Comparison of ENCODE assay signal across 29 mouse cellular contexts in genomic region chr1:175988912-175989311, GRCm38 (mm10). TPM values are rescaled to one million over a fixed set of nuclear protein-coding genes. Genes with fewer than 3 reads are reported as not detected.
DNase-seq lines count a peak whose midpoint lies in the region; ATAC-seq and TF ChIP-seq lines count a peak whose summit lies in the region.
"Had no signal": no experiment of that assay in that cellular context is flagged by ENCODE, and none has a peak within 500 bp of the region (broad histone marks: within the 10 kb centered on the region; RNA-seq: fewer than 3 reads in every experiment).

No protein-coding gene starts in this region.

- no peak overlapping the region for H3K4me3 ChIP-seq in limb, embryonic 14.5 days (replicated peaks; ENCODE audit: low read length)
- H3K4me3 ChIP-seq in limb, embryonic 10.5 days: no peak overlapping the region
- no peak overlapping the region for H3K4me3 ChIP-seq in stomach, embryonic 14.5 days (ENCODE audit: low read depth, low read length)
- H3K4me3 ChIP-seq in stomach, postnatal 0 days (ENCODE audit: low read depth, low read length): no peak overlapping the region
- no peak overlapping the region for H3K4me3 ChIP-seq in forebrain, embryonic 13.5 days
- H3K4me3 ChIP-seq: forebrain, embryonic 10.5 days; intestine, embryonic 15.5 days; liver, embryonic 15.5 days; neural tube, embryonic 15.5 days; stomach, embryonic 15.5 days had no signal

- H3K9ac ChIP-seq in limb, embryonic 14.5 days (ENCODE audit: low read depth, low read length, severe bottlenecking): no peak overlapping the region
- no peak overlapping the region for H3K9ac ChIP-seq in stomach, embryonic 14.5 days (replicated peaks; ENCODE audit: low read depth, low read length)
- no peak overlapping the region for H3K9ac ChIP-seq in stomach, postnatal 0 days (ENCODE audit: low read length)
- H3K9ac ChIP-seq in forebrain, embryonic 13.5 days: no peak overlapping the region
- H3K9ac ChIP-seq: intestine, embryonic 15.5 days; liver, embryonic 15.5 days; neural tube, embryonic 15.5 days; stomach, embryonic 15.5 days had no signal

- TF ChIP-seq POLR2A in limb, embryonic 14.5 days (IDR thresholded peaks at IDR 0.05; ENCODE audit: borderline replicate concordance, extremely low read depth, insufficient read depth, insufficient read length): no peak

- no peaks in the 10 kb centered on the region for H3K27me3 ChIP-seq in limb, embryonic 14.5 days (ENCODE audit: control insufficient read depth, insufficient read depth, low read length)
- H3K27me3 ChIP-seq in limb, embryonic 10.5 days (ENCODE audit: low read depth, poor library complexity, severe bottlenecking): no peaks in the 10 kb centered on the region
- no peaks in the 10 kb centered on the region for H3K27me3 ChIP-seq in stomach, embryonic 14.5 days (ENCODE audit: control insufficient read depth, insufficient read depth, low read length)
- no peaks in the 10 kb centered on the region for H3K27me3 ChIP-seq in stomach, postnatal 0 days (ENCODE audit: control insufficient read depth, insufficient read depth, low read length)
- H3K27me3 ChIP-seq in forebrain, embryonic 13.5 days: no peaks in the 10 kb centered on the region
- H3K27me3 ChIP-seq: intestine, embryonic 15.5 days; liver, embryonic 15.5 days; neural tube, embryonic 15.5 days; stomach, embryonic 15.5 days had no signal

- ATAC-seq in limb, embryonic 14.5 days (ENCODE audit: low FRiP score, low read depth): no peak
- ATAC-seq in stomach, embryonic 14.5 days (ENCODE audit: insufficient number of reproducible peaks, insufficient read depth, low FRiP score, low read depth): peak; percentile 49; the same call in 1 of the 2 replicates
- ATAC-seq in stomach, postnatal 0 days (ENCODE audit: low FRiP score, low TSS enrichment): no peak
- no peak for ATAC-seq in forebrain, embryonic 13.5 days
- ATAC-seq: activated CD4-positive, CD25-positive, alpha-beta regulatory T cell, adult 4 months; forebrain, embryonic 16.5 days; hindbrain, embryonic 16.5 days; intestine, embryonic 15.5 days had no signal

- H3K27ac ChIP-seq in limb, embryonic 14.5 days (replicated peaks; ENCODE audit: low read depth, low read length): no peak overlapping the region
- H3K27ac ChIP-seq in limb, embryonic 10.5 days: no peak overlapping the region
- no peak overlapping the region for H3K27ac ChIP-seq in stomach, embryonic 14.5 days (ENCODE audit: low read length)
- H3K27ac ChIP-seq in stomach, postnatal 0 days (replicated peaks): no peak overlapping the region
- H3K27ac ChIP-seq in forebrain, embryonic 13.5 days: no peak overlapping the region
- H3K27ac ChIP-seq: forebrain, embryonic 10.5 days; intestine, embryonic 15.5 days; liver, embryonic 15.5 days; neural tube, embryonic 15.5 days; stomach, embryonic 15.5 days had no signal

- H3K4me1 ChIP-seq in limb, embryonic 14.5 days (ENCODE audit: control insufficient read depth, insufficient read depth, low read length): no peaks in the 10 kb centered on the region
- no peaks in the 10 kb centered on the region for H3K4me1 ChIP-seq in limb, embryonic 10.5 days
- H3K4me1 ChIP-seq in stomach, embryonic 14.5 days (ENCODE audit: control insufficient read depth, insufficient read depth, low read length): no peaks in the 10 kb centered on the region
- no peaks in the 10 kb centered on the region for H3K4me1 ChIP-seq in stomach, postnatal 0 days (replicated peaks; ENCODE audit: control insufficient read depth, insufficient read depth)
- no peaks in the 10 kb centered on the region for H3K4me1 ChIP-seq in forebrain, embryonic 13.5 days
- H3K4me1 ChIP-seq: forebrain, embryonic 10.5 days; intestine, embryonic 15.5 days; liver, embryonic 15.5 days; neural tube, embryonic 15.5 days; stomach, embryonic 15.5 days had no signal

- TF ChIP-seq EP300 in stomach, postnatal 0 days (optimal IDR thresholded peaks at IDR 0.05): no peak

- no peaks in the 10 kb centered on the region for H3K9me3 ChIP-seq in limb, embryonic 14.5 days (ENCODE audit: control insufficient read depth, low read length)
- no peaks in the 10 kb centered on the region for H3K9me3 ChIP-seq in limb, embryonic 10.5 days (replicated peaks)
- no peaks in the 10 kb centered on the region for H3K9me3 ChIP-seq in stomach, embryonic 14.5 days (ENCODE audit: control insufficient read depth, low read depth, low read length)
- H3K9me3 ChIP-seq in stomach, postnatal 0 days (ENCODE audit: control insufficient read depth, low read length): no peaks in the 10 kb centered on the region
- H3K9me3 ChIP-seq in forebrain, embryonic 13.5 days (replicated peaks): no peaks in the 10 kb centered on the region; the same call in 1 of the 2 replicates
- H3K9me3 ChIP-seq: forebrain, embryonic 10.5 days; intestine, embryonic 15.5 days; liver, embryonic 15.5 days; neural tube, embryonic 15.5 days; stomach, embryonic 15.5 days had no signal

- DNase-seq in kidney, adult 9 months: peak; percentile 0
- no peak for DNase-seq in kidney, adult 18-20 months
- peak; percentile 28 for DNase-seq in limb, embryonic 14.5 days (ENCODE audit: low spot score)
- DNase-seq in limb, embryonic 10.5 days (ENCODE audit: low spot score): no peak
- DNase-seq in stomach, postnatal 0 days (ENCODE audit: low spot score): no peak
- peak; percentile 13 for DNase-seq in lung, postnatal 36 days
- DNase-seq: adrenal gland, adult 2 months; adrenal gland, postnatal 36 days; B cell, adult 2 months; gastrocnemius, postnatal 10 days; layer of hippocampus, postnatal 36 days; left cerebral cortex, postnatal 4 days; liver; midbrain, embryonic 14.5 days; retina, postnatal 1 day; right cerebral cortex, postnatal 14 days; thymus, postnatal 14 days had no signal

- WGBS in limb, embryonic 14.5 days: 69% methylated on average over 4 of the region's 4 CpGs
- 90% methylated on average over 4 of the region's 4 CpGs for WGBS in limb, embryonic 10.5 days
- 65% methylated on average over 4 of the region's 4 CpGs for WGBS in stomach, embryonic 14.5 days
- WGBS in stomach, postnatal 0 days: 54% methylated on average over 4 of the region's 4 CpGs
- WGBS in forebrain, embryonic 13.5 days: 89% methylated on average over 4 of the region's 4 CpGs

- H3K36me3 ChIP-seq in limb, embryonic 14.5 days (ENCODE audit: control insufficient read depth, insufficient read depth, low read length): no peaks in the 10 kb centered on the region
- H3K36me3 ChIP-seq in limb, embryonic 10.5 days: no peaks in the 10 kb centered on the region
- H3K36me3 ChIP-seq in stomach, embryonic 14.5 days (ENCODE audit: control insufficient read depth, insufficient read depth, low read length): no peaks in the 10 kb centered on the region
- no peaks in the 10 kb centered on the region for H3K36me3 ChIP-seq in stomach, postnatal 0 days (ENCODE audit: control insufficient read depth, insufficient read depth, low read length)
- no peaks in the 10 kb centered on the region for H3K36me3 ChIP-seq in forebrain, embryonic 13.5 days (ENCODE audit: poor library complexity, severe bottlenecking)
- H3K36me3 ChIP-seq: forebrain, embryonic 10.5 days; intestine, embryonic 15.5 days; liver, embryonic 15.5 days; neural tube, embryonic 15.5 days; stomach, embryonic 15.5 days had no signal

- no peak overlapping the region for H3K4me2 ChIP-seq in limb, embryonic 14.5 days (replicated peaks; ENCODE audit: low read depth, low read length, severe bottlenecking)
- no peak overlapping the region for H3K4me2 ChIP-seq in stomach, embryonic 14.5 days (replicated peaks; ENCODE audit: low read depth, low read length)
- H3K4me2 ChIP-seq in stomach, postnatal 0 days (replicated peaks; ENCODE audit: low read depth): no peak overlapping the region
- no peak overlapping the region for H3K4me2 ChIP-seq in forebrain, embryonic 13.5 days
- H3K4me2 ChIP-seq: intestine, embryonic 15.5 days; liver, embryonic 15.5 days; neural tube, embryonic 15.5 days; stomach, embryonic 15.5 days had no signal

- TF ChIP-seq CTCF in stomach, postnatal 0 days (IDR thresholded peaks at IDR 0.05; ENCODE audit: low read depth): no peak

RNA-seq across cellular contexts. Expression of gene Rbm8a2, which starts 10.0 kb away (rescaled TPM):
- 0.13 TPM in 1 of 2 replicates, not detected in the other for polyA plus RNA-seq in limb, embryonic 14.5 days (2012; rRNA removed)
- 0.37 and 0.70 TPM in 2 replicates for polyA plus RNA-seq in limb, embryonic 14.5 days (2014; fragmentation: Nextera tagmentation; extraction: Ambion mirVana)
- 0.68 and 0.75 TPM in 2 replicates for polyA plus RNA-seq in limb, embryonic 10.5 days (2016; fragmentation: Nextera tagmentation; extraction: Ambion mirVana)
- 0.95 and 1.0 TPM in 2 replicates for polyA plus RNA-seq in stomach, embryonic 14.5 days (2014; fragmentation: Nextera tagmentation; extraction: Ambion mirVana)
- 0.46 and 0.51 TPM in 2 replicates for polyA plus RNA-seq in stomach, postnatal 0 days (2015; fragmentation: Nextera tagmentation; extraction: Ambion mirVana)
- polyA plus RNA-seq in forebrain, embryonic 13.5 days (2015; fragmentation: Nextera tagmentation; extraction: Ambion mirVana): 0.54 and 0.78 TPM in 2 replicates
- polyA plus RNA-seq: adrenal gland, adult 2 months; gonadal fat pad, adult 2 months; small intestine, adult 2 months had no signal

Comparison
In these comparisons a context has a peak if more than half of its experiments do, and no peak if none do; other contexts are left out.
1. DNase-seq: peak in kidney, adult 9 months (single experiment), limb, embryonic 14.5 days (single experiment) and lung, postnatal 36 days (single experiment); none in kidney, adult 18-20 months (single experiment), limb, embryonic 10.5 days (single experiment) and stomach, postnatal 0 days (single experiment).